Mouse (Mus musculus): ENCODE measurements around the gene Foxn3. TPM values are rescaled to one million over a fixed set of nuclear protein-coding genes. Genes with fewer than 3 reads are reported as not detected.
A peak's percentile ranks its signal among the peaks of the same experiment; 100 is the strongest.

Gene Foxn3
- polyA plus RNA-seq, 1 experiment: 5.8 TPM

- no peak overlapping the region for H3ac ChIP-seq (ENCODE audit: control insufficient read depth, insufficient read length)
- H3K4me3 ChIP-seq: no peak overlapping the region
- H3K79me2 ChIP-seq (ENCODE audit: control insufficient read depth, insufficient read depth): peaks cover 9% of the 10 kb centered on the region
- no peak overlapping the region for H3K4me2 ChIP-seq (ENCODE audit: low read depth)
- no peaks in the 10 kb centered on the region for H3K36me3 ChIP-seq (ENCODE audit: control insufficient read depth, insufficient read depth)
- TF ChIP-seq USF1 (IDR thresholded peaks at IDR 0.05; ENCODE audit: low read depth) (no peak), MAX (IDR thresholded peaks at IDR 0.05; ENCODE audit: low read depth) (no peak), MYOG (IDR thresholded peaks at IDR 0.05; ENCODE audit: control insufficient read depth in 1 of 3, insufficient read depth in 1 of 3, insufficient read length in 2 of 3, low read depth in 2 of 3) (no peak), REST (IDR thresholded peaks at IDR 0.05; ENCODE audit: insufficient read depth, insufficient read length) (no peak), POLR2AphosphoS2 (IDR thresholded peaks at IDR 0.05; ENCODE audit: insufficient read length, low read depth) (no peak), POLR2A (IDR thresholded peaks at IDR 0.05; ENCODE audit: insufficient read length, low read depth) (no peak), MYOD1 (IDR thresholded peaks at IDR 0.05; ENCODE audit: control insufficient read depth in 1 of 3, insufficient read length in 2 of 3, low read depth in 2 of 3) (no peak), SRF (IDR thresholded peaks at IDR 0.05; ENCODE audit: control insufficient read depth, insufficient read length, low read depth) (no peak), E2F4 (IDR thresholded peaks at IDR 0.05; ENCODE audit: insufficient read depth) (no peak), CEBPB (IDR thresholded peaks at IDR 0.05; ENCODE audit: insufficient read depth, poor library complexity, severe bottlenecking) (no peak), TCF3 (IDR thresholded peaks at IDR 0.05; ENCODE audit: insufficient read length, low read depth) (no peak), TCF12 (IDR thresholded peaks at IDR 0.05; ENCODE audit: insufficient read depth, poor library complexity, severe bottlenecking) (no peak)
- H3K27me3 ChIP-seq (ENCODE audit: control insufficient read depth, insufficient read depth, insufficient read length): no peaks in the 10 kb centered on the region
Observed at GRCm38 (mm10) chr12:99380124-99380523, 183.3 kb downstream of the Foxn3 start.

DNA sequence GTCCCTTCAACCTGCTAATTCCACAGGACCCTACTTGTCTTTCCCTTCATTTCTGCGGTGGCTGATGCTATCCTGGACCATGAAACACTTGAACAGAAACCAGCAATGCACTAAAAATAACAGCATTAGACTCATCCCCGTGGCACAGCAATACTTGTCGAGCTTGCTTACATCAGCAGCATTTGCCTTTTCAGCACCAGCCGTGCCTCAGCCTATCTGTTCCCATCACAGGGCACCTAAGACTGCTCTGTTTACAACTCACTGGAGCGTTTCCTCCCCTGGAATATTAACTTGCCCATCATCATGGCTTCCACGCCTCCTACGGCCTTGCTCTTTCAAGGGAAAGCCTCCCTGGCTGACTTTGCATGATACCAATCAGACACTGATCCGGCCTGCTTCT, 185.1 kb downstream of the Foxn3 start:
- Histone ChIP-seq H3K79me2 (ENCODE audit: control insufficient read depth, insufficient read depth) (peaks cover 5% of the 10 kb centered on the region), H3K27me3 (ENCODE audit: control insufficient read depth, insufficient read depth, insufficient read length) (no peaks in the 10 kb centered on the region), H3K36me3 (ENCODE audit: control insufficient read depth, insufficient read depth) (no peaks in the 10 kb centered on the region), H3ac (ENCODE audit: control insufficient read depth, insufficient read length) (no peak overlapping the region), H3K4me3 (no peak overlapping the region), H3K4me2 (ENCODE audit: low read depth) (no peak overlapping the region)
- TF ChIP-seq TCF12 (IDR thresholded peaks at IDR 0.05; ENCODE audit: insufficient read depth, poor library complexity, severe bottlenecking): no peak
- no peak for TF ChIP-seq POLR2AphosphoS2 (IDR thresholded peaks at IDR 0.05; ENCODE audit: insufficient read length, low read depth)
- TF ChIP-seq POLR2A (IDR thresholded peaks at IDR 0.05; ENCODE audit: insufficient read length, low read depth): no peak
- TF ChIP-seq MAX (IDR thresholded peaks at IDR 0.05; ENCODE audit: low read depth): no peak
- TF ChIP-seq MYOG (IDR thresholded peaks at IDR 0.05; ENCODE audit: control insufficient read depth in 1 of 3, insufficient read depth in 1 of 3, insufficient read length in 2 of 3, low read depth in 2 of 3): no peak
- no peak for TF ChIP-seq SRF (IDR thresholded peaks at IDR 0.05; ENCODE audit: control insufficient read depth, insufficient read length, low read depth)
- no peak for TF ChIP-seq TCF3 (IDR thresholded peaks at IDR 0.05; ENCODE audit: insufficient read length, low read depth)
- TF ChIP-seq E2F4 (IDR thresholded peaks at IDR 0.05; ENCODE audit: insufficient read depth): no peak
- no peak for TF ChIP-seq USF1 (IDR thresholded peaks at IDR 0.05; ENCODE audit: low read depth)
- no peak for TF ChIP-seq MYOD1 (IDR thresholded peaks at IDR 0.05; ENCODE audit: control insufficient read depth in 1 of 3, insufficient read length in 2 of 3, low read depth in 2 of 3)
- TF ChIP-seq CEBPB (IDR thresholded peaks at IDR 0.05; ENCODE audit: insufficient read depth, poor library complexity, severe bottlenecking): no peak
- no peak for TF ChIP-seq REST (IDR thresholded peaks at IDR 0.05; ENCODE audit: insufficient read depth, insufficient read length)

GRCm38 (mm10) chr12:99377705-99378104, 185.7 kb downstream of the Foxn3 start:
- Histone ChIP-seq H3K79me2 (ENCODE audit: control insufficient read depth, insufficient read depth) (peaks cover 5% of the 10 kb centered on the region), H3K4me2 (ENCODE audit: low read depth) (peak overlapping the region; percentile 39), H3K27me3 (ENCODE audit: control insufficient read depth, insufficient read depth, insufficient read length) (no peaks in the 10 kb centered on the region), H3K36me3 (ENCODE audit: control insufficient read depth, insufficient read depth) (no peaks in the 10 kb centered on the region), H3K4me3 (no peak overlapping the region), H3ac (ENCODE audit: control insufficient read depth, insufficient read length) (no peak overlapping the region)
- TF ChIP-seq CEBPB (IDR thresholded peaks at IDR 0.05; ENCODE audit: insufficient read depth, poor library complexity, severe bottlenecking) (no peak), SRF (IDR thresholded peaks at IDR 0.05; ENCODE audit: control insufficient read depth, insufficient read length, low read depth) (no peak), POLR2AphosphoS2 (IDR thresholded peaks at IDR 0.05; ENCODE audit: insufficient read length, low read depth) (no peak), REST (IDR thresholded peaks at IDR 0.05; ENCODE audit: insufficient read depth, insufficient read length) (no peak), MYOD1 (IDR thresholded peaks at IDR 0.05; ENCODE audit: control insufficient read depth in 1 of 3, insufficient read length in 2 of 3, low read depth in 2 of 3) (no peak), MAX (IDR thresholded peaks at IDR 0.05; ENCODE audit: low read depth) (no peak)

GRCm38 (mm10) chr12:99377069-99377468, 186.3 kb downstream of the Foxn3 start:
- Histone ChIP-seq H3K4me3 (no peak overlapping the region), H3K4me2 (ENCODE audit: low read depth) (peak overlapping the region; percentile 39), H3K27me3 (ENCODE audit: control insufficient read depth, insufficient read depth, insufficient read length) (no peaks in the 10 kb centered on the region), H3K36me3 (ENCODE audit: control insufficient read depth, insufficient read depth) (no peaks in the 10 kb centered on the region), H3K79me2 (ENCODE audit: control insufficient read depth, insufficient read depth) (peaks cover 5% of the 10 kb centered on the region), H3ac (ENCODE audit: control insufficient read depth, insufficient read length) (no peak overlapping the region)
- TF ChIP-seq MAX (IDR thresholded peaks at IDR 0.05; ENCODE audit: low read depth) (no peak), E2F4 (IDR thresholded peaks at IDR 0.05; ENCODE audit: insufficient read depth) (no peak), USF1 (IDR thresholded peaks at IDR 0.05; ENCODE audit: low read depth) (no peak), REST (IDR thresholded peaks at IDR 0.05; ENCODE audit: insufficient read depth, insufficient read length) (no peak), POLR2AphosphoS2 (IDR thresholded peaks at IDR 0.05; ENCODE audit: insufficient read length, low read depth) (no peak), SRF (IDR thresholded peaks at IDR 0.05; ENCODE audit: control insufficient read depth, insufficient read length, low read depth) (no peak), CEBPB (IDR thresholded peaks at IDR 0.05; ENCODE audit: insufficient read depth, poor library complexity, severe bottlenecking) (0 out of 2 replicates have a peak, but pooled peaks have one; percentile 23), POLR2A (IDR thresholded peaks at IDR 0.05; ENCODE audit: insufficient read length, low read depth) (no peak)

- no peak overlapping the region for H3K4me2 ChIP-seq (ENCODE audit: low read depth)
- H3K4me3 ChIP-seq: no peak overlapping the region
- no peak overlapping the region for H3ac ChIP-seq (ENCODE audit: control insufficient read depth, insufficient read length)
- TF ChIP-seq CEBPB (IDR thresholded peaks at IDR 0.05; ENCODE audit: insufficient read depth, poor library complexity, severe bottlenecking) (no peak), POLR2AphosphoS2 (IDR thresholded peaks at IDR 0.05; ENCODE audit: insufficient read length, low read depth) (no peak), REST (IDR thresholded peaks at IDR 0.05; ENCODE audit: insufficient read depth, insufficient read length) (no peak), MYOG (IDR thresholded peaks at IDR 0.05; ENCODE audit: control insufficient read depth in 1 of 3, insufficient read depth in 1 of 3, insufficient read length in 2 of 3, low read depth in 2 of 3) (no peak), E2F4 (IDR thresholded peaks at IDR 0.05; ENCODE audit: insufficient read depth) (no peak), MAX (IDR thresholded peaks at IDR 0.05; ENCODE audit: low read depth) (no peak), POLR2A (IDR thresholded peaks at IDR 0.05; ENCODE audit: insufficient read length, low read depth) (no peak), MYOD1 (IDR thresholded peaks at IDR 0.05; ENCODE audit: control insufficient read depth in 1 of 3, insufficient read length in 2 of 3, low read depth in 2 of 3) (no peak), TCF12 (IDR thresholded peaks at IDR 0.05; ENCODE audit: insufficient read depth, poor library complexity, severe bottlenecking) (no peak), TCF3 (IDR thresholded peaks at IDR 0.05; ENCODE audit: insufficient read length, low read depth) (no peak), USF1 (IDR thresholded peaks at IDR 0.05; ENCODE audit: low read depth) (no peak), SRF (IDR thresholded peaks at IDR 0.05; ENCODE audit: control insufficient read depth, insufficient read length, low read depth) (no peak)
- no peaks in the 10 kb centered on the region for H3K27me3 ChIP-seq (ENCODE audit: control insufficient read depth, insufficient read depth, insufficient read length)
- H3K79me2 ChIP-seq (ENCODE audit: control insufficient read depth, insufficient read depth): peaks cover 5% of the 10 kb centered on the region
- no peaks in the 10 kb centered on the region for H3K36me3 ChIP-seq (ENCODE audit: control insufficient read depth, insufficient read depth)
Observed at GRCm38 (mm10) chr12:99375878-99376454, 187.4 kb downstream of the Foxn3 start.

Measured in myocyte (in vitro differentiated cells).